Mouse (Mus musculus) kidney, adult 9 months (tissue): Measurements from ENCODE around the gene Greb1.

Experiments used
- DNase-seq: peaks from one replicate; pipeline ENCODE4 v3.0.0; 2022

Greb1 gene

GRCm38 (mm10) chr12:16803956-16804430, 3.3 kb upstream of the Greb1 start:
- no peak for DNase-seq

GRCm38 (mm10) chr12:16803237-16803955, 2.7 kb upstream of the Greb1 start:
- no peak for DNase-seq

- DNase-seq: no peak
Observed at GRCm38 (mm10) chr12:16800959-16801315, 251 bp upstream of the Greb1 start.

GRCm38 (mm10) chr12:16799928-16800258, 793 bp downstream of the Greb1 start:
- no peak for DNase-seq

- no peak for DNase-seq
Observed at GRCm38 (mm10) chr12:16798894-16799293, 1.8 kb downstream of the Greb1 start.

GRCm38 (mm10) chr12:16795781-16796180, 4.9 kb downstream of the Greb1 start:
- no peak for DNase-seq

GRCm38 (mm10) chr12:16793371-16793770, 7.3 kb downstream of the Greb1 start:
- DNase-seq: no peak

- DNase-seq: no peak
Observed at GRCm38 (mm10) chr12:16790456-16790855, 10.2 kb downstream of the Greb1 start.

GRCm38 (mm10) chr12:16789756-16790155, 10.9 kb downstream of the Greb1 start:
- no peak for DNase-seq

- no peak for DNase-seq
Observed at GRCm38 (mm10) chr12:16789199-16789598, 11.5 kb downstream of the Greb1 start.

GRCm38 (mm10) chr12:16788600-16788999, 12.1 kb downstream of the Greb1 start:
- DNase-seq: no peak

- DNase-seq: peak; percentile 29
Observed at GRCm38 (mm10) chr12:16781034-16781746, 19.5 kb downstream of the Greb1 start.

GRCm38 (mm10) chr12:16780320-16780719, 20.4 kb downstream of the Greb1 start:
- DNase-seq: no peak

- DNase-seq: no peak
Observed at GRCm38 (mm10) chr12:16779165-16779564, 21.5 kb downstream of the Greb1 start.

GRCm38 (mm10) chr12:16778523-16778922, 22.2 kb downstream of the Greb1 start:
- DNase-seq: no peak

GRCm38 (mm10) chr12:16775351-16775750, 25.3 kb downstream of the Greb1 start:
- DNase-seq: no peak

- no peak for DNase-seq
Observed at GRCm38 (mm10) chr12:16774605-16775004, 26.1 kb downstream of the Greb1 start.

GRCm38 (mm10) chr12:16769601-16770165, 31.0 kb downstream of the Greb1 start:
- DNase-seq: no peak

- no peak for DNase-seq
Observed at GRCm38 (mm10) chr12:16768711-16769110, 32.0 kb downstream of the Greb1 start.

- peak; percentile 19 for DNase-seq
Observed at GRCm38 (mm10) chr12:16768251-16768650, 32.4 kb downstream of the Greb1 start.

- DNase-seq: no peak
Observed at GRCm38 (mm10) chr12:16764776-16765445, 35.8 kb downstream of the Greb1 start.

- no peak for DNase-seq
Observed at GRCm38 (mm10) chr12:16763649-16764422, 36.9 kb downstream of the Greb1 start.

- DNase-seq: no peak
Observed at GRCm38 (mm10) chr12:16761461-16761860, 39.2 kb downstream of the Greb1 start.
